In genomic region chr12:10189746-10190145, GRCm38 (mm10) we compare ENCODE assay signal across 23 mouse cellular contexts.
"Had no signal": no experiment of that assay in that cellular context is flagged by ENCODE, and none has a peak within 500 bp of the region (broad histone marks: within the 10 kb centered on the region; RNA-seq: fewer than 3 reads in every experiment).

No protein-coding gene starts in this region.

- H3K4me1 ChIP-seq: limb, embryonic 10.5 days; limb, embryonic 13.5 days; megakaryocyte, embryonic 14.5 days; midbrain, embryonic 10.5 days; midbrain, embryonic 13.5 days; neural tube, embryonic 13.5 days; stomach, embryonic 15.5 days had no signal

- H3K36me3 ChIP-seq: limb, embryonic 10.5 days; limb, embryonic 13.5 days; midbrain, embryonic 10.5 days; midbrain, embryonic 13.5 days; neural tube, embryonic 13.5 days; stomach, embryonic 15.5 days had no signal

- H3K27me3 ChIP-seq: limb, embryonic 13.5 days; megakaryocyte, embryonic 14.5 days; midbrain, embryonic 13.5 days; neural tube, embryonic 13.5 days; stomach, embryonic 15.5 days had no signal

- H3K9ac ChIP-seq: limb, embryonic 13.5 days; liver, embryonic 14.5 days; liver, postnatal 0 days; lung, embryonic 14.5 days; midbrain, embryonic 13.5 days; neural tube, embryonic 13.5 days; stomach, embryonic 15.5 days had no signal

- ATAC-seq: hindbrain, postnatal 0 days; inflammation-experienced regulatory T-cells, adult 6 months; intestine, embryonic 16.5 days; liver, postnatal 0 days; lung, postnatal 0 days; midbrain, embryonic 13.5 days; midbrain, embryonic 16.5 days had no signal

- H3K4me3 ChIP-seq: layer of hippocampus, adult 2 months; limb, embryonic 10.5 days; limb, embryonic 13.5 days; megakaryocyte, embryonic 14.5 days; midbrain, embryonic 10.5 days; midbrain, embryonic 13.5 days; myocyte; neural tube, embryonic 13.5 days; stomach, embryonic 15.5 days had no signal

- DNase-seq: layer of hippocampus, adult 9-11 months; liver, postnatal 0 days; lung, embryonic 14.5 days; retina, postnatal 1 day; right cerebral cortex, postnatal 25 days; spleen, adult 18-20 months; thymus, postnatal 36 days had no signal

- H3K27ac ChIP-seq: hindbrain, postnatal 0 days; layer of hippocampus, adult 2 months; limb, embryonic 10.5 days; limb, embryonic 13.5 days; liver, embryonic 14.5 days; macrophage; midbrain, embryonic 10.5 days; midbrain, embryonic 13.5 days; neural tube, embryonic 13.5 days; stomach, embryonic 15.5 days had no signal
